Mouse (Mus musculus): Measurements from ENCODE around the gene Zmym6. TPM values are rescaled to one million over a fixed set of nuclear protein-coding genes. Genes with fewer than 3 reads are reported as not detected.

Zmym6 gene
- polyA plus RNA-seq, 1 experiment from 2014 or later = 2.2 TPM

DNA sequence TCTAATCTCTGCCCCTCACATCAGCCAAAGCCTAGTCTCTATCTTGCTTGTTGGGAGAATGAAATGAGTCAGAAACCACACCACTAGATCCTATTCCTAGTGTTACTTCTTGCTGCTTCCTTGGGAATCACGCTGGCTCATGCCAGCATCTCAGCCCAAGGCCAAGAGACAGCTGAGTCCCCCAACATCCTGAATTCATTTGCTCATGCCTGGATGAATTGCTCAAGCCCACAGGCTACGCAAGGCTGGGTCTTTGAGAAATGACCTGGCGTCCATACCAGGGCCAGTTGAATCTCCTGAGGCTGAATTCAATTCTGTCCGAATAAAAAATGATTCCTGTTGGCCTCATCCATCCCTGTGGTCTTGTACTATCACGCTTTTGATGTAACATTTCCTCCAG is 60.4 kb downstream of the Zmym6 start:
- ATAC-seq (no peak), DNase-seq (no peak)
- H3K27ac ChIP-seq (ENCODE audit: low read depth) = no peak overlapping the region
- no peak overlapping the region for H3K9ac ChIP-seq (replicated peaks)
- H3K4me1 ChIP-seq (ENCODE audit: insufficient read depth) = no peaks in the 10 kb centered on the region
- no peaks in the 10 kb centered on the region for H3K9me3 ChIP-seq (ENCODE audit: low read length)
- no peak overlapping the region for H3K4me3 ChIP-seq (ENCODE audit: low read depth, low read length)
- WGBS (ENCODE audit: insufficient replicate concordance) = 74% methylated on average over 5 of the region's 5 CpGs
- TF ChIP-seq EP300 (IDR thresholded peaks at IDR 0.05; ENCODE audit: low read depth) = no peak
- TF ChIP-seq CTCF (IDR thresholded peaks at IDR 0.05; ENCODE audit: low read depth) = no peak
- H3K36me3 ChIP-seq (replicated peaks; ENCODE audit: insufficient read depth, low read length) = no peaks in the 10 kb centered on the region
- no peaks in the 10 kb centered on the region for H3K27me3 ChIP-seq (ENCODE audit: insufficient read depth, low read length)
- no peak overlapping the region for H3K4me2 ChIP-seq (ENCODE audit: low read depth, low read length)

DNA sequence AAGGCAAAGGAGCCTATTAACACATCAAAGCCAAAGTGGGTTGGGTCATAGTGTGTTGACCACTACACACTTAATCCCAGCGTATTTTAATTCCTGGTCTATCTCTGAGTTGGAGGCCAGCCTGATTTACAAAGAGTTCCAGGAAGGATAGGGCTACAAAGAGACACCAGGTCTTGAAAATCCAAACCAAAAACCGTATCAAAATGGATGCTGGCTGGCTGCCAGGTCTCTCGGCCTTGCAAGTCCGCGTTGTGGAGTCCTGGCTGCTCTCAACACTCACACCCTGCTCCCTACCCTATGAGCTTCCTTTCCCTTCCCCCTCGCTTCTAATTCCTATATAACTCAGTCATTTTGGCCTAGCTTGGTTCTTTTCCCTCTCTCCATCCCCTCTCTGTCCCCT is 61.3 kb downstream of the Zmym6 start:
- Histone ChIP-seq H3K27me3 (ENCODE audit: insufficient read depth, low read length) (no peaks in the 10 kb centered on the region), H3K27ac (ENCODE audit: low read depth) (no peak overlapping the region), H3K4me1 (ENCODE audit: insufficient read depth) (no peaks in the 10 kb centered on the region), H3K36me3 (replicated peaks; ENCODE audit: insufficient read depth, low read length) (no peaks in the 10 kb centered on the region), H3K4me3 (ENCODE audit: low read depth, low read length) (no peak overlapping the region), H3K4me2 (ENCODE audit: low read depth, low read length) (no peak overlapping the region), H3K9ac (replicated peaks) (no peak overlapping the region), H3K9me3 (ENCODE audit: low read length) (no peaks in the 10 kb centered on the region)
- 50% methylated on average over 6 of the region's 6 CpGs for WGBS (ENCODE audit: insufficient replicate concordance)
- TF ChIP-seq CTCF (IDR thresholded peaks at IDR 0.05; ENCODE audit: low read depth) (no peak), EP300 (IDR thresholded peaks at IDR 0.05; ENCODE audit: low read depth) (no peak)
- no peak for ATAC-seq
- DNase-seq = no peak

DNA sequence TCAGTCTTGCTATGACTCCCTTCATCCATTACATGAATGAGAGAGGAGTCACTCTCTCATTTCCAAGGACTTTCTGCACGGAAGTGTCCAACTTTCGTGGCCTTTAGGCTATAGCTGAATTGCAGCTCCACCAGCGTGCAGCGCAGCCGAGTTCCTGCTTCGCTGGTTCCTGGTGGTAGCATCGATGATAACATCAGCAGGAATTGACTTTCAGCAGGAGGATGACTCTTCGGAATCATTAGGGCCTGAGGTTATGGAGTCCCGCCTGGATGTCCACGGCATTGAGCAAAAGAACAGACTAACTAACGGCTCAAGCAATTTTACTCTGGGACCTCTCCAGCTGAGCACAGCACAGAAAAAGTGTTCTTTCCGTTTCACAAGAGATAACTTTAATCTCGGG is 72.8 kb downstream of the Zmym6 start:
- no peak for TF ChIP-seq EP300 (IDR thresholded peaks at IDR 0.05; ENCODE audit: low read depth)
- TF ChIP-seq CTCF (IDR thresholded peaks at IDR 0.05; ENCODE audit: low read depth) = no peak
- no peak for ATAC-seq
- Histone ChIP-seq H3K4me3 (ENCODE audit: low read depth, low read length) (no peak overlapping the region), H3K4me1 (ENCODE audit: insufficient read depth) (no peaks in the 10 kb centered on the region), H3K27ac (ENCODE audit: low read depth) (no peak overlapping the region), H3K4me2 (ENCODE audit: low read depth, low read length) (no peak overlapping the region), H3K36me3 (replicated peaks; ENCODE audit: insufficient read depth, low read length) (no peaks in the 10 kb centered on the region), H3K9ac (replicated peaks) (no peak overlapping the region), H3K27me3 (ENCODE audit: insufficient read depth, low read length) (no peaks in the 10 kb centered on the region), H3K9me3 (ENCODE audit: low read length) (no peaks in the 10 kb centered on the region)
- WGBS (ENCODE audit: insufficient replicate concordance) = 74% methylated on average over 13 of the region's 13 CpGs
- no peak for DNase-seq

DNA sequence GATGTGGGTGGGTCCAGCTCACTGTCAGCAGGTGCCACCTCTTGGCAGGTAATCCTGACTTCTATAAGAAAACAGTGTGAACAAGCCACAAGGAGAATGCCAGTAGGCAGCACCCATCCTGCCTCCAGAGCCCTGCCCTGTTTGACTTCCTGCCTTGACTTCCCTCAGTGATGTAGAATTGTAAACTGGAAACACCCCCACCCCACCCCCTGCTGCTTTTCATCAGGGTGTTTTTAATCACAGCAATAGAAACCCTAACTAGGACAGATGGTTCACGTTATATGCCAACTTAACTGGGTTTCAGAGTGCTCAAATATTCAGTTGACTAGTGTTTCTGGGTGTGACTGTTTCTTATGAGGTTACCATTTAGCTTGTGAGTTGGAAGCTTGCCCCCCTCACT is 76.2 kb downstream of the Zmym6 start:
- no peak for ATAC-seq
- no peak for DNase-seq
- 64% methylated on average over 1 of the region's 1 CpGs for WGBS (ENCODE audit: insufficient replicate concordance)
- H3K27ac ChIP-seq (ENCODE audit: low read depth) = no peak overlapping the region
- H3K4me1 ChIP-seq (ENCODE audit: insufficient read depth) = no peaks in the 10 kb centered on the region
- no peak overlapping the region for H3K4me3 ChIP-seq (ENCODE audit: low read depth, low read length)
- TF ChIP-seq EP300 (IDR thresholded peaks at IDR 0.05; ENCODE audit: low read depth) = no peak
- TF ChIP-seq CTCF (IDR thresholded peaks at IDR 0.05; ENCODE audit: low read depth) = no peak
- no peak overlapping the region for H3K9ac ChIP-seq (replicated peaks)
- no peaks in the 10 kb centered on the region for H3K27me3 ChIP-seq (ENCODE audit: insufficient read depth, low read length)
- no peak overlapping the region for H3K4me2 ChIP-seq (ENCODE audit: low read depth, low read length)
- H3K9me3 ChIP-seq (ENCODE audit: low read length) = no peaks in the 10 kb centered on the region
- H3K36me3 ChIP-seq (replicated peaks; ENCODE audit: insufficient read depth, low read length) = no peaks in the 10 kb centered on the region

DNA sequence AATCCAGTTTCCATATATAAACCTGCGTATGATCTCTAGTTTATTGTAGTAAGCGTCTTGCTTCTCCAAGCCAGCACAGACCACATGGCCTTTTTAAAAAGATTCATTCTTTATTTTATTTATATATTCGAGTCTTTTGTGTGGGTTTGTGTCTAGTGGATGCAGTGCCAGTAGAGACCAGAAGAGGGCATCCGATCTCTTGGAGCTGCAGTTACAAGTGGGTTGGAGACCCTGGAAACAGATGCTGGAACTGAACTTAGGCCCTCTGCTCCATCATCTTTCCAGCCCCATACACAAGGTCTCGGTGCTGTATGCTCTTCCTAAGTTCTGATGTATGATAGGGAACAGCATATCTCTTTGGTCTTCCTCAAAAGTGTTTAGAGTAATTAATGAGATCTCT is 78.6 kb downstream of the Zmym6 start:
- no peak for ATAC-seq
- WGBS (ENCODE audit: insufficient replicate concordance) = 52% methylated on average over 5 of the region's 5 CpGs

DNA sequence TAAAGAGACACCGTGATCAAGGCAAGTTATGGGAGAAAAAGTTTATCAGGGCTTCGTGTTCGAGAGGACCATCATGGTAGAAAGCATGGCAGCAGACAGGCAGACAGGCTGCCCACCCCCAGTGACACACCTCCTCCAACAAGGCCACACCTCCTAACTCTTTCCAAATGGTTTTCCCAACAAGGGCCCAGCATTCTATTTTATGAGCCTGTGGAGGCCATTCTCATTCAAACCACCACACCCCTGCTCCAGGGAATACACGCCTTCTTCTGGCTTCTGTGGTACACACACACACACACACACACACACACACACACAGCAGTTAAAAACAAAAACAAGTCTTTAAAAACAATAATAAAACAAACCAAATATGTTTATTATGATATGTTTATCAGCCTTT is 80.6 kb downstream of the Zmym6 start:
- H3K9ac ChIP-seq (replicated peaks) = no peak overlapping the region
- WGBS (ENCODE audit: insufficient replicate concordance) = 73% methylated on average over 4 of the region's 4 CpGs
- no peak for TF ChIP-seq CTCF (IDR thresholded peaks at IDR 0.05; ENCODE audit: low read depth)
- TF ChIP-seq EP300 (IDR thresholded peaks at IDR 0.05; ENCODE audit: low read depth) = no peak
- no peaks in the 10 kb centered on the region for H3K27me3 ChIP-seq (ENCODE audit: insufficient read depth, low read length)
- no peak overlapping the region for H3K4me2 ChIP-seq (ENCODE audit: low read depth, low read length)
- ATAC-seq = no peak
- no peak overlapping the region for H3K27ac ChIP-seq (ENCODE audit: low read depth)
- H3K4me1 ChIP-seq (ENCODE audit: insufficient read depth) = no peaks in the 10 kb centered on the region
- DNase-seq = no peak
- no peaks in the 10 kb centered on the region for H3K36me3 ChIP-seq (replicated peaks; ENCODE audit: insufficient read depth, low read length)
- no peak overlapping the region for H3K4me3 ChIP-seq (ENCODE audit: low read depth, low read length)
- H3K9me3 ChIP-seq (ENCODE audit: low read length) = no peaks in the 10 kb centered on the region

More for the DNA sequence above, 78.6 kb downstream of the Zmym6 start:
- H3K4me2 ChIP-seq (ENCODE audit: low read depth, low read length) = no peak overlapping the region
- TF ChIP-seq CTCF (IDR thresholded peaks at IDR 0.05; ENCODE audit: low read depth) (peak; percentile 24), EP300 (IDR thresholded peaks at IDR 0.05; ENCODE audit: low read depth) (no peak)
- no peak overlapping the region for H3K9ac ChIP-seq (replicated peaks)
- no peaks in the 10 kb centered on the region for H3K9me3 ChIP-seq (ENCODE audit: low read length)
- no peaks in the 10 kb centered on the region for H3K27me3 ChIP-seq (ENCODE audit: insufficient read depth, low read length)
- H3K4me3 ChIP-seq (ENCODE audit: low read depth, low read length) = no peak overlapping the region
- H3K4me1 ChIP-seq (ENCODE audit: insufficient read depth) = no peaks in the 10 kb centered on the region
- DNase-seq = no peak
- no peak overlapping the region for H3K27ac ChIP-seq (ENCODE audit: low read depth)
- no peaks in the 10 kb centered on the region for H3K36me3 ChIP-seq (replicated peaks; ENCODE audit: insufficient read depth, low read length)

DNA sequence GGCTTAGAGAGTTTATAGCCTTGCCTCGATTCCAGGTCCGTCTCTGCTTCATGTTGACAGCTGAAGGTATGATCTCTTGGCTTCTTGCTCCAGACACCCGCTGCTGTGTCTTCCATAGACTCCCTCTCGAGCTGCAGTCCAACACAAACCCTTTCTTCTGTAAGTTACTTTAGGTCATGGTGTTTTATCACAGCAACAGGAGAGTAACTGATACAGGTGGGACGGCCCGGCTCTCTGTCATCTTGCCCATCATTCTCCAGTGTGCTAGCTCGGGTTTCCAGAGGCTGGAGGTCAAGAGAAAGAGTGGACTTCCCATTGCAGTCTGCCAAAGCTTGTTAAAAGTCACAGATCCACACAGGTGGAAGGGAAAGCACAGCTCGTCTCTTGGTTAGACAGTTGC is 86.7 kb downstream of the Zmym6 start:
- Histone ChIP-seq H3K4me3 (ENCODE audit: low read depth, low read length) (no peak overlapping the region), H3K27me3 (ENCODE audit: insufficient read depth, low read length) (peaks cover 20% of the 10 kb centered on the region), H3K36me3 (replicated peaks; ENCODE audit: insufficient read depth, low read length) (no peaks in the 10 kb centered on the region), H3K9ac (replicated peaks) (no peak overlapping the region), H3K9me3 (ENCODE audit: low read length) (no peaks in the 10 kb centered on the region), H3K4me1 (ENCODE audit: insufficient read depth) (peaks cover 5% of the 10 kb centered on the region), H3K27ac (ENCODE audit: low read depth) (no peak overlapping the region), H3K4me2 (ENCODE audit: low read depth, low read length) (no peak overlapping the region)
- 58% methylated on average over 8 of the region's 8 CpGs for WGBS (ENCODE audit: insufficient replicate concordance)
- TF ChIP-seq EP300 (IDR thresholded peaks at IDR 0.05; ENCODE audit: low read depth) (no peak), CTCF (IDR thresholded peaks at IDR 0.05; ENCODE audit: low read depth) (no peak)
- no peak for DNase-seq
- no peak for ATAC-seq

Data from liver, postnatal 0 days (tissue).